Mouse (Mus musculus) bone marrow macrophage, adult 2 months (primary cell): Measurements from ENCODE around the gene Ctsd.

Source experiments
- CTCF ChIP-seq: IDR thresholded peaks from 2 replicates; pipeline ENCODE4 v1.5.1; 2012; ENCODE audit warnings: low read depth, mild to moderate bottlenecking, low read length, moderate library complexity
- POLR2A ChIP-seq: IDR thresholded peaks from 2 replicates; pipeline ENCODE4 v1.6.1; 2012; ENCODE audit warnings: mild to moderate bottlenecking, low read depth, low read length, borderline replicate concordance

DNA sequence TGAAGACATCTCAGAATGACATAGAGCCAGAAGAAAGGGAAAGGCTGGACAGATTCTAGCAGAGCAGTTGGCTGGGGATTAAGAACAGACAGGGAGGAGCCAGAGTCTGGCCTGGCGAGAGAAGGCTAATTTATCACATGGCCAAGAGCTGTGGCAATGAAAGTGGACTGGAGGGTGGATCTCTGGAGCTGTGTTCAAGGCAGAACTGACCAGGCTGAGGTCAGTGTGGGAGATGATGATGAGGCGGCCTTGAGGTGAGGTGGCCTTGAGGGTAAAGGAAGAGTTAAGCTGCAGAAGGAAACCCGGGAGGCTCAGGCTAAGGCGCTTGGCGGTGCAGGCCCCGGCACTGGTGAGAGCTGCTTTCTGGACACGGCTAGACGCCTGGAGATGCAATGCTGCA lies 28.7 kb downstream of the Ctsd start:
- no peak for TF ChIP-seq POLR2A
- TF ChIP-seq CTCF: no peak
